Mouse (Mus musculus): Measurements from ENCODE around the gene Nme9.

DNA sequence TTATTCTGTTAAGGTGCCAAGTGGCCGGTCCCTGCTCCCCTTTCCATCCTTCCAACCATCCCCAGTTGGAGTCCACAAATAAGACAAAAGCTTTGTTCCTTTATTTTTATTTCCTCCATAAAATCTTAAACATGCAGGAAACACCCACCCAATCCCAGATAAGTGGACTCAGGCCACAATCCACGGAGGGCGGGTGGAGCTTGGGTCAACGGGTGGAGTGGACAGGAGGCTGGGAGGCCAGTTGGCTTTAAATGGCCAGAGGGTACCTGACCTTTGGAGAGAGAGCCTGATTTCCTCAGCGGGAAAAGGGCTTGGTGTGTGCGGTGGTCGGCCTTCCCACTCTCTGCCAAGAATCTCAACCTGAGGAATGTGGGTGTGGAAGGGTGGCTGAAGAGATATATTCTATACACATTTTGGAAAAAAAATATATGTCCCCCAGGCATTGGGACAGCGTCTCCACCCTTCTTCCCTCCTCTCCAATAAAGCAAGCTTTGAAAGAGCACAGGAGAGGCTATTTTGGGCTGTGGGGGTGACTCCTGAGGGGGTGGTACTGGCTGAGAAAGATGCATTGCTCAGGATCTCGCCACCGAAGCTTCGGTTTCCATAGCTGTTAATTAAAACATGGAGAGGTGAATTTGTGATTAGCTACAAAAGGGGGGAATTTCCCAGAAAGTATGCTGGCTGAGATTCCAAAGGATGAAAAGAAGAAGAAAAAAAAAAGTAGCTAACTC is 22.5 kb upstream of the Nme9 start:
- TF ChIP-seq CTCF (IDR thresholded peaks at IDR 0.05; ENCODE audit: low read depth): no peak
- no peak for TF ChIP-seq EP300 (IDR thresholded peaks at IDR 0.05; ENCODE audit: low read depth)

Measured in liver, embryonic 14.5 days (tissue).